Mouse (Mus musculus): ENCODE results near the gene Psmd1.

The Psmd1 gene

GRCm38 (mm10) chr1:86156075-86156474 is 91.9 kb downstream of the Psmd1 start:
- no peak for DNase-seq (ENCODE audit: low read depth, low spot score)

- no peak for DNase-seq (ENCODE audit: low read depth, low spot score)
Observed at GRCm38 (mm10) chr1:86156595-86156994, 92.4 kb downstream of the Psmd1 start.

GRCm38 (mm10) chr1:86160059-86160458 is 95.9 kb downstream of the Psmd1 start:
- no peak for DNase-seq (ENCODE audit: low read depth, low spot score)

GRCm38 (mm10) chr1:86160479-86160878 is 96.3 kb downstream of the Psmd1 start:
- DNase-seq (ENCODE audit: low read depth, low spot score) = no peak

GRCm38 (mm10) chr1:86161061-86161460 is 96.9 kb downstream of the Psmd1 start:
- DNase-seq (ENCODE audit: low read depth, low spot score) = no peak

GRCm38 (mm10) chr1:86174602-86175001 is 110.4 kb downstream of the Psmd1 start:
- no peak for DNase-seq (ENCODE audit: low read depth, low spot score)

GRCm38 (mm10) chr1:86176066-86176465 is 111.9 kb downstream of the Psmd1 start:
- no peak for DNase-seq (ENCODE audit: low read depth, low spot score)

GRCm38 (mm10) chr1:86178462-86179253 is 114.5 kb downstream of the Psmd1 start:
- DNase-seq (ENCODE audit: low read depth, low spot score) = peak; percentile 94

GRCm38 (mm10) chr1:86182004-86182709 is 118.0 kb downstream of the Psmd1 start:
- no peak for DNase-seq (ENCODE audit: low read depth, low spot score)

- no peak for DNase-seq (ENCODE audit: low read depth, low spot score)
Observed at GRCm38 (mm10) chr1:86183577-86184263, 119.5 kb downstream of the Psmd1 start.

- DNase-seq (ENCODE audit: low read depth, low spot score) = peak; percentile 9
Observed at GRCm38 (mm10) chr1:86186762-86187161, 122.6 kb downstream of the Psmd1 start.

GRCm38 (mm10) chr1:86187856-86188255 is 123.7 kb downstream of the Psmd1 start:
- no peak for DNase-seq (ENCODE audit: low read depth, low spot score)

GRCm38 (mm10) chr1:86188271-86188670 is 124.1 kb downstream of the Psmd1 start:
- no peak for DNase-seq (ENCODE audit: low read depth, low spot score)
